Mouse (Mus musculus): ENCODE data around the gene Pabpc4.

Gene Pabpc4

DNA sequence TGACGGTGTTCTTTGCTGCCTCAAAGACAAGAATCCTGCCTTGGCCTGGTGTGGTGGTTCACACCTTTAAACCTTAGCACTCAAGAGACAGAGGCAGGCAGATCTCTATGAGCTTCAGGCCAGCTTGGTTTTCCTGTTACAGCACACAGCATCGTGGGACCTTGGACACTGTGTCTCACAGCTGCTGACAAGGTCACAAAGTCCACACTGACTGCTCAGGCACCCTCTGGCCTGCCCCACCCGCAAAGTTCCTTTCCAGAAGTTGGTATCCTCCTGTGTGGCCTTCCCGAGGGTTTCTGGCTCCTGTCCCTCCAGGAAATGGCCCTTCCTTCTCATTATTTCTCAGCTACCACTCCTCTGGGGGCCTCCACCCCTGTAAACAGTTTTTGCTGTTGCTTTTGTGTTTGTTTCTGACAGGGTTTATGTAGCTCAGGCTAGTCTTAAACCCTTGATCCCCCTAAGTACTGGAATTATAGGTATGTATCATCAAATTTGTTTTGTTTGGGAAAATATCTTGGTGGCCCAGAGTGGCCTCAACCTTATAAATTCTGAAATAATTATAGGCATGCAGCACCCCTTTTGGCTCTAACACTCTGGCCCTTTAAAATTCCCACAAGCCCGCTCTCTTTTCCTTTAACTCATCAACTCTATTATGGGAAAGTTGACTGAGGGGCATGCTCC, at the start of gene Pabpc4:
Gene Pabpc4 (plus strand): TSS at position 631 of the 681 bp plus-strand sequence.
- no peak for DNase-seq

- no peak for DNase-seq
These were observed 48.2 kb upstream of the Pabpc4 start for GRCm38 (mm10) chr4:123213975-123214374.

DNA sequence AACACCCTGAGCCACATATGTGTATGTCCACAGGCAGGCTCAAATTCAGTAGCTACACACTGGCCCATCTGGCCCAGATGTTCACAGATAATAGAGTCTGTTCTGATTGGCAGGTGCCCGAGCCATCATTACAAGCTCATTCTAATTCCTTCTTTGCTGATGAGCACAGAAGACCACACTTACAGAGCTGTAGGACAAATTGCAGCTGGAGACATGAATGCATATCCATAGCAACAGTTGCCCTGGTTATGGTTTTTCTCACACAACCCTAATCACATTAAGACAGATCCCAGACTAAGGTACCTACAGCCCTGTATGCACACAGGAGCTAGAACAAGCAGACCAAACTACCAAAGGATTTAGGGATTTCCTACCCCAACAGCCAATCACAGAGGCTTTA, 46.8 kb upstream of the Pabpc4 start:
- DNase-seq: no peak

GRCm38 (mm10) chr4:123216782-123217181, 45.4 kb upstream of the Pabpc4 start:
- peak; percentile 30 for DNase-seq

DNA sequence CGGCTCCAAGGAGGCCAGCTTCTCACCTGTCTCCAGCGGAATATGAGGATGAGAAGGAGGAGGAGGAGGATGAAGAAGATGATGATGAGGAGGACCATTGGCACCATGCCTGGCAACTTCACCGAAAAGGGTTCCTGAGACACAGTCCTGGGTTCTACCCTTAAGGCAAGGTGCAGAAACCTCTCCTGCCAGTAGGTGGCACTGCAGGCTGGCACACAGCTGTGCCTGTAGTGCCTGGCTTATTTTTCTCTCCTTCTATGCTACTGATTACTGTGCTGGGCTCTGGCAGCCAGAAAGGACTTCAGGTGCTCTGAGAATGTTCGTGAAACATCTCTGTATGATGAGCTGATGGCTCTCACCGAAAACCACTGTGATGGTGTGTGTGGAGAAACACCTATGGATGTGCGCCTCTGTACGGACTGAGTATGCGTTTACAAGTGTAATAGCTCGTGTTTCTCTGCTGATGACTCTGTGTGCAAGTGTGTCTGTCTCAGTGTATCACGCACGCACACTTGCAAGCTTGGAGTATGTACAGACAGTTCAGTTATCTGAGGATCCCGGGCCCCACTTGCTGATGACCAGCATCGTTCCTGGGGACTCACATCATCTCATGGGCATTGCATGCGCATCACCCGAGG, 42.3 kb upstream of the Pabpc4 start:
- DNase-seq: peak; percentile 65

- no peak for DNase-seq
These were observed 41.5 kb upstream of the Pabpc4 start for GRCm38 (mm10) chr4:123220637-123221036.

GRCm38 (mm10) chr4:123223309-123223708, 38.8 kb upstream of the Pabpc4 start:
- DNase-seq: peak; percentile 29

DNA sequence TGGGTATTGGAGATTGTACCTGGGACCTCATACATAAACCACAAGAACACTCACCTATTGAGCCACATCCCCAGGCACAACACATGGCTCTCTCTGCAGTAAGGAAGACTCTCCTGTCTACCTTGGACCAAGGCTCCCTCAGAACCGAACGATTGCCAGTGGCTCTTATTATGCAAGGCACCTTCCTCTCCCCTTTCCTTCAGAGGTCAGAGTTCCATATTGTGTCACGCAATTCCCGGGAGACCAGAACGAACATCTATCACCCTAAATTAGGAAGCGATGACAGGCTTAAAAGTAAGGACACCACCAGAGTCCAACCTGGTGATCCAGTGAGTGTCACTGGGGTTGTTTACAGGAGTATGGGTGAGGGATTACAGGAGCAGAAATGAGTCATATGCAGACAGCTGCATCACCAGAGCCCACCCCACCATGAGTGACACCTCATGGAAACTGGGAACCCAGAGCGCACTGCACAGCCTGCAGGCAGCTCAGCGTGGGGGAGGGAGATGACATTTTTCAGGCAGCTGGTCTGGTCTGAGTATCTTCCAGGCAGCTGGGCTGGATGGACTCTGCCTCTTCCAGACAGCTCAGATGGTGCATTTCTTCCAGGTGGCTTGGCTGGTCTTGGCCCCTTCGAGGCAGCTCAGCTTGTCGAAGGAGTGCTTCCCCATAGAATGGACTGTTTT, 36.3 kb upstream of the Pabpc4 start:
- DNase-seq: no peak

- no peak for DNase-seq
These were observed 34.4 kb upstream of the Pabpc4 start for GRCm38 (mm10) chr4:123227707-123228106.

DNA sequence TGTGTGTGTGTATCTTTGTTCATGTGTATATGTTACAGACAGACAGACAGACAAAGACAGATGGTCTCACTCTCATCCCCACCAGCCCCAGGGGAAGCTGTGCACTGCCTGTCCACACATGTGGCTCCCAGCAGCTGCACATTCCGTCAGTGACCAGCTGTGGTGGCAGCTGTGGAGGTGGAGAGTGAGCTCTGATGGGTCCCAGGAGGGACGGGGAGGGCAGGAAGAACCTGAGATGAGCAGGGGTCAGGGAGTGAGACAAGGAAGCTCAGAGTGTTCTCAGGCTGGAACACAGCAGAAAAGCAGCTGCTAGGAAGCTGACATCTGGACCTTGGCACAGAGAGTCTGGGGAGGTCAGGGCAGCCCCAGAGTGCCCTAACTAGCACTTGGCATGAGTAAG, 33.9 kb upstream of the Pabpc4 start:
- DNase-seq: no peak

- DNase-seq: no peak
These were observed 33.0 kb upstream of the Pabpc4 start for GRCm38 (mm10) chr4:123229166-123229565.

DNA sequence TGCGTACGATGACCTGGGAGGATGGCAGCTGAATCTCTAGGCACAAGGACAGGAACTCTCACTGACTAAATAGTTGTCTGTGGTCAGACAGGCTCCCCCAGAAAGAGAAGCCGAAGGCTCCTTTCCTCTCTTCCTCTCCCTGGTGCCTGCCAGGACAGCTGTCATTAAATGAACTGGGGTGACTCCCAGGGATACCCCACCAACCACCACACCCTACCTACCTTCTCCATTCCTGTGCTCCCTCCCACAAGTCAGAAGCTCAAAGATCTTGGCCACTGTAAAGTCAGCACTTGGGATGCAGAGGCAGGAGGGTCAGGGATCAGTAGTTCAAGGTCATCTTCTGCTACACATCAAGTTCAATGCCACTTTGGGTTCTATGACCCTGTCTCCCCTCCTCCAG, 29.3 kb upstream of the Pabpc4 start:
- DNase-seq: no peak

DNA sequence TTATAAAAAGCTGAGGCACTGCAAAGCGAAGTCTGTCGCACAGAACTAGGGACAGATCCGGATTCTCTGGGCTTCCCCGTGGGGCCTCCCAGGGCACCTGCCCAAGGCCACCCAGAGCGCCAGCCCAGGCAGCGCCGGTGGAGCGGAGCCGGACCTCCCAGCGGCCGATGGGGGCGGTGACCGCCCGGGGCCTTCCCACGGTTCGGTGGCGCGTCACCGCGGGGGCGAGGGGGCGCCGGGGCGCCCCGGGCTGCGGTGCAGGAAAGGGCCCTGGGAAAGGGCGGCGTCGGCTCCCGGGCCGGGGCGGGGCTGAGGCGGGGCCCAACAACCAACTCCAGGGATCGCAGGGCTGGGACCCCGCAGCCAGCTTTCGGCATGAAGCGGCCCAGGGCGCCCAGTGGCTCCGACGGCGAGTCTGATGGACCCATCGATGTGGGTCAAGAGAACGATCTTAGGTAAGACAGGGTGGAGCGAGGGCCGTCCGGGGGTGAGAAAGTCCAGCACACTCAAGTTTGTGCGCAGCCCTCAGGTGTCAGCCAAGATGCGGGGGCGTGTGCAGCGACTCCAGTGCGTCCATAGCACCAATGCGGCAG, 28.6 kb upstream of the Pabpc4 start, which contains the start of gene Heyl:
Gene Heyl (plus strand): TSS at position 65 of the 593 bp plus-strand sequence.
- peak; percentile 23 for DNase-seq

DNA sequence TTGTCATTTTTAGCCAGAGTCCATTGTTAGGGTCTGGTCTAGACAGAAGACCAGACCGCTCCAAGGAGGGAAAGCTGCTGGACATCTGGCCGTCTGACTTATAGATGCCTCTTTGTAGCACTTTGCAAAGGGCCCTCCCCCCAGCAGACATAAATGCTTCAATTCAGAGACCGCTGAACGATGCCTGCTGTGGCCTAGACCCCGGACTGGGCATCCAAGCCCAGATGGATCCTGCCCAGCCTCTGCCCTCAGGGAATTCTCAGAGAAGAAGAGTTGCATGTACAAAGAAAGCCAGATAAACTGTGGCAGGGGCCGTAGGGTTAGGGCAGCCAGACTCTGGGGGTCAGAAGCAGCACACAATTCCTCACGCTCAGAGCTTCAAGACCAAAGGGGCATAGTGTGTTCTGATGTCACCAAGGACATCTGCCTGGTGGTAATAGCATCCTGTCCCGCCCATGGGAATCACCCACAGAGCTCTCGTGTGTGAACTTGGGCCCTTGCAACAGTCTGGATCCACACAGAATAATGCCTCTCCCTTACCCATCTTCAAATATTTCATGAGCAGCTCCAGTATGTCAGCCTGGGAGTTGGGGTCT, 26.2 kb upstream of the Pabpc4 start:
- DNase-seq: no peak

GRCm38 (mm10) chr4:123236431-123237031, 25.6 kb upstream of the Pabpc4 start:
- no peak for DNase-seq

- DNase-seq: no peak
These were observed 24.5 kb upstream of the Pabpc4 start for GRCm38 (mm10) chr4:123237386-123238266.

GRCm38 (mm10) chr4:123239361-123240203, 22.6 kb upstream of the Pabpc4 start:
- DNase-seq: peak; percentile 20

DNA sequence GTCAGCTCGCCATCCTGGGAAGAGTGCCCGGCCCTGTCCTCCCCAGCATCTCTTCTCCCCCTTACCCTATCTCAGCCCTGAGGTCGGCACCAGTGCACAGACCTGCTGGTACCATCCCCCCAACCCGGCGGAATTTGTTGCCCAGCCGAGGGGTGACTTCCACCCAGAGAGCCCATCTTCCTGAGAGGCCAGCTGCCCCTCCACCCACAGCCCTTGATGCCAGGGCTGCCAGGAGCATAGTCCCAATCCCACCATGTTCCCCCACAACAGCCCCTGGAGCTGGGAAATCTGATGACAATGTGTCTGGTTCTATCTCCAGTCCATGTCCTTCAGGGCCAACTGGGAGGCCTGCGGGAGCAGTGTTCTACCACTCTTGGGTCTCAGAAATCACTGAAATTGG, 15.9 kb upstream of the Pabpc4 start:
- DNase-seq: no peak

- DNase-seq: no peak
These were observed 15.5 kb upstream of the Pabpc4 start for GRCm38 (mm10) chr4:123246651-123247050.

- no peak for DNase-seq
These were observed 14.8 kb upstream of the Pabpc4 start for GRCm38 (mm10) chr4:123247147-123247880.
